Mouse (Mus musculus) small intestine, adult 2 months (tissue): Measurements from ENCODE around the gene Prkg2.

Source experiments
- CTCF ChIP-seq: fragments of 200-500 bp; IDR thresholded peaks from 2 replicates; pipeline ENCODE4 v1.5.1; 2012; ENCODE audit warnings: low read depth, mild to moderate bottlenecking, control low read depth, inconsistent platforms, low read length, moderate library complexity, mixed read lengths; ENCODE audit not compliant: insufficient replicate concordance, insufficient read length; ENCODE audit errors: extremely low read depth
- POLR2A ChIP-seq: fragments of 200-500 bp; IDR thresholded peaks from 2 replicates; pipeline ENCODE4 v1.6.1; 2012; ENCODE audit warnings: low read depth, mild to moderate bottlenecking, control low read depth, inconsistent platforms, low read length, moderate library complexity

DNA sequence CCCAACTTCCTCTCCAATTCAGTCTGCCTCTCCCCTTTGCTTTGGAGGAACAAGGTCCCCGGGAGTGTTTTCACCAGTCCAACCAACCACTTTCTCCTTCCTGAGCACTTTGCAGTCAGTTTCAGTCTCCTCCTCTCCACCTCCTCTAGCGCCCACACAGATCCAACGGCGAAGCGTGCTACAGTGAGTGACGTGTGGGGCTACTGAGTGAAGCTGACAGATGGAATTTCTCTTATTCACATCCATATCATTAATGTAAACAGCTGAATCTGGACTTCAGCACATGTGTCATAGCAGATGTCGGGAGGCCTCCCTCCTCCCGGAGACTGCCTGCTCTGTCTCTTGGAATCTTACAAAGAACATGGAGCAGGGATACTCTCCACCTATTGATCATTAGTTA is 101.2 kb downstream of the Prkg2 start:
- no peak for TF ChIP-seq CTCF
- TF ChIP-seq POLR2A = no peak
